Mouse (Mus musculus) cerebellum, adult 18-20 months (tissue): ENCODE data around the gene Crim1.

ENCODE experiments used
- DNase-seq, 2 experiments: peaks; one replicate each; pipeline ENCODE4 v3.0.0; 2021

The Crim1 gene

DNA sequence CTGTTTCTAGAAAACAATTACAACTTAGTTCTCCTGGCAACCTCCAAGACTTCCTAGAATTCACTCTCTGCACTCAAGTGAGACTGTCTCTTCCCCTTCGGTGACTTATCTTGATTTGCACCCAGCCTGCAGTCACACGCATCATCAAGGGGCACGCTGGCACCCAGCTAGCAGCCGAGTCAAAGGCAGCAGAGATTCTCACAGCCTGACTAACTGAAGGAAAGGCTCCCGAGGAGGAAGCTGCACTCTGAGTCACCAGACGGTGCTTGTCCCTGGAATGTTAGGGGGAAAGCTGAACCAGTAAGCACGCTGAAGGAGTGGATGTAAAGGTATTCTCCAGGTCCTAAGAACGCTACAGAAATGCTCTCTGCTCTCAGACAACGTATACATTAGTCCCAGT lies 187.6 kb downstream of the Crim1 start:
- no peak for DNase-seq

GRCm38 (mm10) chr17:78388101-78388847 lies 188.2 kb downstream of the Crim1 start:
- DNase-seq, result no peak

GRCm38 (mm10) chr17:78389573-78389972 lies 189.5 kb downstream of the Crim1 start:
- no peak for DNase-seq

DNA sequence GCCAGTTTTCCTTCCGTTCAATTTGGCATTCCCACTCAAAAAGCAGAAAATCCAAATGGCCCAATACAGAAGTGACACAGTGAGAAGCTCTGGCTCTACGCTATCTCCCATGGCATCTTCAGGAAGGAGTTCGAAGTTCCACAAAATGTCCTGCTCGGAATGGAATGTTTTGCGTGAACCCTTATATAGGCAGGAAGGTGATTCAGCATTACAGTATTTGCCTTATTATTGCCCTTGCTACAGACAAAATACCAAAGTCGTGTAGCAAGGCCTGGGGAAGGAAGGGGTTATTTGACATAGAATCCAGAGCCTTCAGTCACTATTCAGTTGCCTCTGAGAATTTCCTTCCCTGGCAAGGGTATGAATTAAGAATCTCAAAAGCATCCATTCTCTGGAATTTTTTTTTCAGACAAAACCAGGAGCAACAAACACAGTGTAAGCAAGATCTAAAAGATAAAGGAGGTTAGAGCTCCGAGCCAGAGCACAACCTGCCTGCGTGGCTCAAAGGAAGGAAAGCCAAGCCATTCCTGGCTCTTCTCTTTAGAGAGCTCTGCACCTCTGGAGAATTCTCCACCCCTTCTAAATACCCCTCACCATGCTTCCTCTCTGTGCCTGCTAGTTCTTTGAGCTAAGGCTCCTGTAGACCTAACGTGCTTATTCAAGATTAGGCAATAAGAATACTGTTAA lies 192.5 kb downstream of the Crim1 start:
- no peak for DNase-seq

GRCm38 (mm10) chr17:78400130-78400840 lies 200.2 kb downstream of the Crim1 start:
- no peak for DNase-seq

GRCm38 (mm10) chr17:78401311-78401710 lies 201.3 kb downstream of the Crim1 start:
- DNase-seq, result no peak

GRCm38 (mm10) chr17:78401713-78402112 lies 201.7 kb downstream of the Crim1 start:
- peak; percentile 82 to 86 for DNase-seq

- DNase-seq, result no peak
Measured at GRCm38 (mm10) chr17:78402174-78402573, 202.1 kb downstream of the Crim1 start.

GRCm38 (mm10) chr17:78403229-78403628 lies 203.2 kb downstream of the Crim1 start:
- no peak for DNase-seq

DNA sequence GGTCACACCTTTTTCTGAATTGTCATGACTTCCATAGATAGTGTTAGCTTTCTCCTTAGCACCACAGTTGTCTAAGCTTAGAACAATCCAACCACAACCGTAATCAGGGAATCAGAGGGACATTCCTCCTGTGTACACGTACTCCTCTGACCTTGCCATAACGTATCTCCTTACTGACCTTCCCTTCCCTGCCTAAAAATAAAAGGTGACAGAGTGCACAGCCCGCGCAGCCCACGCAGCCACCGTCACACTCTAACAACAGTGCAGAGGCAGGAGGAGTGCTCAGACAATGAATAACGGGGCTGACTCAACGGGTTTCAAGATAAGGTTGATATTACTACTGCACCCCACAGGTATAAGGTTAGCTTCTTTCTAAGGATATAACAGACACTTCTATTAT lies 203.8 kb downstream of the Crim1 start:
- no peak for DNase-seq

- peak; percentile 88 to 92 for DNase-seq
Measured at GRCm38 (mm10) chr17:78405336-78405735, 205.3 kb downstream of the Crim1 start.

DNA sequence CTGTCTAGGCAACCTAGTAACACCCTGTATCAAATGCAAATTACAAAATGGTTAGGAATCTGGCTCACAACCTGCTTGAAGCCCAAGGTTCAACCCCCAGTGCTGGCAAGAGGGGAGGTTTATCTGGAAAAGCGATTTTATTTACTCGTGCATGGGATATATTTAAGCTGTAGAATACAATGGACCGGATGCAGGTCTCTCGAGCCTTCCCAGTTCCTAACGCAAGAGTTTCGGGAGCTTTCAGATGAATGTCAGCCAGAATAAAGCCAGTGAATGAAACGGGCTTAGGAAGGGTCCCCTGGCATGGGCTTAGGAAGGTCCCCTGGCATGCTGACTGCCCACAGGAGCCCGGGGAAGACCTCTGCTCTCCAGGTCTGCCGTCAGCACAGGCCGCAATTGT lies 206.8 kb downstream of the Crim1 start:
- DNase-seq, result no peak

DNA sequence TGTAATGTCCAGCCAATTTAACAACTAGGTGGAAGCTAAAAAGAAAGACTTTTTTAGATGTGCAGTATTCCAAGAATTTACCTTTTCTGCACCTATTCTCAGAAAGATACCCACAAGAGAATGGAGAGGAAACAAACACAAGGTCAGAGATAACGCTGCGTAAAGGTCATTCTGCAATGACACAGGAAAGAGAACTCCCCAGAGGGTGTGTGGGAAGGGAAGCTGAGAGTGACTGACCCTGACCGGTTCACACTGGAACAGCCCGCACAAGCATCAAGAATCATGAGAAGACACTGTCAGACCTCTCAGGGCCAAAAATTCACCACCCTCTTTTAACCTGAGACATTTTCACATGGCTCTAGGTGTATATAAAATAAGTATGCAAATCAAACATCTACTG lies 207.5 kb downstream of the Crim1 start:
- no peak for DNase-seq

DNA sequence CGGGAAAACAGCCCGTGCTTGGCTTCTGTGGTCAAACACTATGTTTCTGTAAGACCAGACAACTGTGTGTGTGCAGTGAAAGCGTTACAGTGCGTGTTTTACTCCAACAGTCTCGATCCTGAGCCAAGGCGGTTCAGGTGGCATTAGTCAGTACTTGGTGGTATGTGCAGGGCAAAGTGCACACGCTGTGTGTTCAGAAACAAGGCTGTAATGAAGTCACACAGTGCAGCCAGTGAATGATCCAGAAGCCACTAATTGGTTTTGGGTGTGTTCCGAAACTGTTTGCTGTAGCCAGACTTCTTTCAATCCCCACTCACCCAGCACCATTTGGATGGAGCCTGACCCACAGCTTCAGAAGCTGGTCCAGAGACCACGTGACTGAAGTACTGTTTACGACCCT lies 208.3 kb downstream of the Crim1 start:
- DNase-seq, result no peak

DNA sequence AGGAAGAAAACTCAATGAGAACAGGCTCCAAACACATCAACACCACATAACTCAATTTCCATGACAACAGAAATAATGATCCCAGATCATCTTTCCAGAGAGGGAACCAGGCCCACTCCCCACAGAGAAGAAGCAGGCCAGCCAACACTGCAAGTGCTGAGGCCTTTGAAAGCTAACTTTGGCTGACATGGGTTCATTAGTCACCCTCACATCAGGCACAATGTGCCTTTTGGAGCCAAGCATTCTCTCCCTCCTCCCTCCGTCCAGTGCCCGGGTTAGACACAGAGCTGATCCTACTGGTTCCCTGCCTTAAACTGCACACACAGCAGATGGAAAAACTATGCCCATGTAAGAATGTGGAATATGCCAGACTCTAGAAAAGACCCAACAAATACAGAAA lies 209.9 kb downstream of the Crim1 start:
- DNase-seq, result peak; percentile 33 to 48

DNA sequence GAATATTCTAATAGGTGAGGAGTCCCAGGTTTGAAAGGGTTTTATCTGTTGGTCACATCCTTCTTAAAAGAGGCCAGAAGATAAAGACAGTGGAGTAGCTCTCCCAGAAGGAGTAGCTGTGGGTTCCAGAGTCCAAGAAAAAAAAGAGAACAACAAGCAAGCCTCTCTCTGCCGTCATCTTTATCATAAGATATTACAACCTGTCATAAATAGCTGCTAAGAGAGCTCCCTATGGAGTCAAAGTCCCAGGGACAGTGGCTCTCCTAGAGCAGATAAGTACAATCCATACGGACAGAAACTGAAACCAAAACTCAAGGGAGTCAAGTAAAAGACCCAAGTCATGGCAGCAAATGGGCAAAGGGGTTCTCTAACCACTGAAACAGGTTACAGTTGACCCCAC lies 215.2 kb downstream of the Crim1 start:
- DNase-seq, result no peak

- DNase-seq, result peak; percentile 89 to 95
Measured at GRCm38 (mm10) chr17:78417381-78418281, 217.6 kb downstream of the Crim1 start, which contains the start of gene Fez2. Gene Fez2 (minus strand): TSS chr17:78418152.

- no peak for DNase-seq
Measured at GRCm38 (mm10) chr17:78419216-78419615, 219.2 kb downstream of the Crim1 start.

DNA sequence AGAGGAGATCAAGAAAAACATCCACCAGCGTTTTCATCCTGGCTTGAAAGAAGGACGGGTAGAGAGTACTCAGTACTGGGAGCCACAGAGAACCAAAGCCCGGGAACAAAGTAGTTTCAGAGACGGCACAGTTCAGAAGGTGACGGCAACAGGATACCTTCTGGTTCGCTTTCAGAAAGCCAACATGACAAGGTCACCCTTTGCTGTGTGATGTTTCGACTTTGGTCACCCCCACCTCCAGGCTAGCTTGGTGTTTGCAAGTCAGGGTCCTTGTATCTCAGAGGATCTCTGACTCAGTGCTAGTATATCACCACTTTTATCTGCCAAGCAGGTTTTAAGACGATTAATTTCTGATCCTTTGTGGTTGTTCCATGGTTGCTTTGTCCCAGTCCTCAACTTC lies 225.0 kb downstream of the Crim1 start:
- DNase-seq, result no peak
